Mouse (Mus musculus) ZHBTc4 (cell line): ENCODE data around the gene Slc35f5.

Experiments
- DNase-seq: peaks from one replicate; pipeline ENCODE4 v3.0.0-alpha.2; 2011; ENCODE audit warnings: low read depth, low spot score

Slc35f5 gene

DNA sequence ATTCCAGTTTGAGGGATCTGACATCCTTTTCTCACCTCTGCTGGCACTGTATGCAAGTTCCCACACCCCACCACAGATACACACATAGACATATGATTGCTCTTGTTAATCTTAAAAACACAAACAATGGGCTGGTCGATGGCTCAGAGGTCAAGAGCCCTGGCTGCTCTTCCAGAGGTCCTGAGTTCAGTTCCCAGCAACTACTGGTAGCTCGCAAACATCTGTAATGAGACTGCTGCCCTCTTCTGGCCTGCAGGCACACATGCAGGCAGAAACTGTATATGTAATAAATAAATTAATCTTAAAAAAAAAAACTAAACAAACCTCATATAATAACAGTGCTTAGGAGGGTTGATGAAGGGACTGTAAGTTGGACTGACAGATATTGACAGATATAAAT lies 13.8 kb downstream of the Slc35f5 start:
- peak; percentile 62 for DNase-seq

DNA sequence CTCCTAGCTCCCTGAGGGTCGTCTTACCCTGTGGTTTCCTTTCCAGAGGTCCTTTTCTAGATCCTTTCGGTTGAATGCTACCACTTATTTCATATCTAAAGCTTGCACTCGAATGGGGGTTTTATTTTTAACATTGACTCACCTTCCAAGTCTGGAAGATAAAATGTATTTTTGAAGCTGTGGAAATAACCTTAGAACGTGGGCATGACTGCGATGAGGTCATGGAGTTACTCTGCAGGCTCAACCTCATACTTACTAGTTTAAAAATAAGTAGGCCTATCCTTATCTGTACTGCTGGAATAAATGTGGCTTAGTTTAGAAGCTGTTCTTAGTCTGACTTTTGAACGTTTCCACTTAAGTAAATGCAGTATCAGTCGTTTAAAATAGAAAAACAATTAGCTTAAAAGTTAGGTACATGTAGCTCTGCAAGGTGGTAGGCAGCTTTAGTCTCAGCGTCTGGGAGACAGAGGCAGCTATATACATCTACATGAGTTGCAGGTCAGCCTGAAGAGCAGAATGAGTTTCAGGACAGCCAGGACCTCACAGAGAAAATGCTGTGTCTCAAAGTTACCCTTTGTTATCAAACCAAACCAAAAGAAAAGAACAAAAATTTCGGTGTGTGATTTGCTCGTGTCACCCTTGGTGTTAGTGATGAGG lies 15.2 kb downstream of the Slc35f5 start:
- no peak for DNase-seq

DNA sequence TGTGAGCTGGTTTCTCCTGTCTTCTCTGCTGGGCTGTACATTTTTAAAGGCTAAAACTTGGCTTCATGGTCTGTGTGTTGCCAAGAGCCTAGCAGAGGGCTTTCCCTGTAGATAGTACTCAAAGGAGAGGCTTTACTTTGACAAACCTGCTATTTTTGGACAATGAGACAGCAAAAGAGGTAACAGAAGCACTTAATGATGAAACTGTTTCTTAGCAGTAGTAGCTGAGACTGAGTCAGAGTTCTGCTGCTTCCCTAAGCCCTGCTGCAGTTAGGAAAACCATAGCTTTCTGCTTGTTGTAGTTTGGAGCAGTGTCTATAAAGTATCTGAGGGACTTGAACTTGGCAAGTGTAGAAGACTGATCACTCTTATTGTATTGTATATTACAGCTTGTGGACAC lies 16.6 kb downstream of the Slc35f5 start:
- no peak for DNase-seq

DNA sequence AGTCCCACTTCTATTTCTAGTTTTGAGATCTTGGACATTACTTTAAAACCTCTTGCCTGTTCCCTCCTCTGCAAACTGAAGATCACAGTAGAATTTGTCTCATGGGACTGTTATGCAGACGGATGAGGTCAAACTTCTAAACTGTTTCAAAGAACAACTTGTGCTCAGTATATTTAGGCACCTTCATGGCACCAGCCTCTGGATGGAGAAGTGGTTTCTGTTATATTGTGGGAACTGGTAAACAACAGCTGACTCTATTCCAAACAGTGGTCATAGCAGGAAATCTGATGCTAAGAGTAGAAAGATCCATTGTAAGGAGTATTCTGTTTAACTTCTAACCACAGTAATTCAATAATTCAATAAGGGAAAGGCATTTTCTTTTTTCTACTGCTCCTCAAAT lies 17.7 kb downstream of the Slc35f5 start:
- DNase-seq = no peak

DNA sequence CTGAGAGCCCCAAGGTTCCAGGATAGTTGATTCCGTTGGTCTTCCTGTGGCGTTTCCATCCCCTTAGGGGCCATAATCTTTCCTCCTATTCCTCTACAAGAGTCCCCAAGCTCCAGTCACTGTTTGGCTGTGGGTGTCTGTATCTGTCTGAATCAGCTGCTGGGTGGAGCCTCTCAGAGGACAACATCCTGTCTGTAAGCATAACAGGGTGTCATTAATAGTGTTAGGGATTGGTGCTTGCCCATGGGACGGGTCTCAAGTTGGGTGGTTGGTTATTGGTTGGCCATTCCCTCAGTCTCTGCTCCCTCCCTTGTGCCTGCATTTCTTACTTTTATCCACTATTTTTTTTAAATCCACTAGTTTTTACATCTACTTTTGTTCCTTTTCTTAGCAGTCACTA lies 20.7 kb downstream of the Slc35f5 start:
- DNase-seq = no peak

DNA sequence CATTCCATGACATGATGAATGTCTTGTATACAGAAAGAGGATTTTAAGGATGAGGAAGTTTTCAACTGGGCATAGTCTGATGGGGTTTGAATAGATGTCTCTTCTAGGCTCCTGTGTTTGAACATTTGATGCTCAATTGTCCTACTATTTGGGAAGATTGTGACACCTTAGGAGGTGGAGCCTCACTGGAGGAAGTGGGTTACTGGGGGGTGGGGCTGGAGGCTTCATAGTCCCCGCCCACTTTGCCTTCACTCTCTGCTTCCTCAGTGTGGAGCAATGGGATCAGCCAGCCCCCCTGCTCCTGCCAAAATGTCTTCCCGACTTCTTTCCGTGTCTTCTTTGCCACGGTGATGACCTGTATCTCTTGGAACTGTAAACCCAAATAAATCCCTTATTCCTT lies 43.2 kb downstream of the Slc35f5 start:
- DNase-seq = peak; percentile 33

DNA sequence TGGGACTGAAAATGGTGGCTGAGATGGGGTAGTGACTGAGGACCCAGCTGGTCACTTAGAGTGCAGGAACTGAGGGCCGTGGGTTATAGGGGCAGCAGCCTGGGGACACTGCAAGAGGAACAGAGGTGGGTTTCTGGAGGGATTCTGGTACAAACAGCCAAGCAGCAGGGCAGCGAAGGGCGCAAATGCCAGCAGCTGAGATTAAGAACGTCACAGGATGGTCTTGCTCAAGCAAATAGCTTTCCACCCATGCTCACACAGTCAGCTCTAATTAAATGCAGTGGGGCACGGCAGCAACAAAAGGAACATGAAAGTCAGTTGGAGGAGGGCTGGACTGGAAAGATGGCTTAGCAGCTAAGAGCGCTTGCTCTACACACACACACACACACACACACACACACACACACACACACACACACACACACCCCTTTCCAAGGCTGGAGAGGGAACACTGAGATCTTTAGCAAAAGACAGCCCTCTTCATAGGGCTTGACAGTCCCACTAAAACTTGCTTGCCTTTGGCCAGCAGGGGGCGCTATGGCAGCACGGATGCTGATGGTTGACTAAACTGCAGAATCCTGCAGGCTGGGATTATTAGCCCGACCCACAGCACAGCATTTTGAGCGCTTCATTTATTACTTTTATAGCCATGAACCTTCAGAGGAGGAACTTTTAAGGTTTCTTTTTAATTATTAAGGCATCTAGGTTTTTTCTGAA lies 46.9 kb downstream of the Slc35f5 start:
- peak; percentile 91 for DNase-seq

DNA sequence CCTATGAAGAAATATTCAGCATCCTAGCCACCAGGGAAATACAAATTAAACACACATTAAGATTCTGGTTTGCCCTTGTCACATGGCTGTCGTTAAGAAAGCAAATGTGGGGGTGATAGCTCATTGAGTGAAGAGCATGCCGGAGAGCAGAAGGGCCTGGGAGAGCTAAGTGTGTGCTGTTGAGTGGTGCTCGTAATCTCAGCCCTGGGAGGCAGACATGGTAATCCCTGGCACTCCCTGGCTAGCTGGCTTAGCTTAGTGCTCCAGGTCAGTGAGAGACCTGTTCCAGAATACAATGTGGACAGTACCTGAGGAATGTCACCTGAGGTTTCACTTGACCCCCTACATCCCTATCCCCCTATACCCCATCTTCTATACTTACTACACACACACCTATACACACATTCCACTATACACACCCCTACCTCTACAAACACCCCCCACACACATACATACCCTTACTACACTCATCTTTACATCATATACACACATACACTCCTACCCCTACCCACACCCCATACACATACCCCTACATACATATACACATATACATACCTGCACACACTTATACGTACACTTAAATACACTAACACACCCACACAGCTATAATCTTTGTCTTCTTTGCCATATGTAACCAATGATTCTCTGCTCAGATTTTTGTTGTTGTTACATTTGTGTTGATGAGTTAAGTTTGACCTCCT lies 64.1 kb downstream of the Slc35f5 start:
- DNase-seq = no peak

DNA sequence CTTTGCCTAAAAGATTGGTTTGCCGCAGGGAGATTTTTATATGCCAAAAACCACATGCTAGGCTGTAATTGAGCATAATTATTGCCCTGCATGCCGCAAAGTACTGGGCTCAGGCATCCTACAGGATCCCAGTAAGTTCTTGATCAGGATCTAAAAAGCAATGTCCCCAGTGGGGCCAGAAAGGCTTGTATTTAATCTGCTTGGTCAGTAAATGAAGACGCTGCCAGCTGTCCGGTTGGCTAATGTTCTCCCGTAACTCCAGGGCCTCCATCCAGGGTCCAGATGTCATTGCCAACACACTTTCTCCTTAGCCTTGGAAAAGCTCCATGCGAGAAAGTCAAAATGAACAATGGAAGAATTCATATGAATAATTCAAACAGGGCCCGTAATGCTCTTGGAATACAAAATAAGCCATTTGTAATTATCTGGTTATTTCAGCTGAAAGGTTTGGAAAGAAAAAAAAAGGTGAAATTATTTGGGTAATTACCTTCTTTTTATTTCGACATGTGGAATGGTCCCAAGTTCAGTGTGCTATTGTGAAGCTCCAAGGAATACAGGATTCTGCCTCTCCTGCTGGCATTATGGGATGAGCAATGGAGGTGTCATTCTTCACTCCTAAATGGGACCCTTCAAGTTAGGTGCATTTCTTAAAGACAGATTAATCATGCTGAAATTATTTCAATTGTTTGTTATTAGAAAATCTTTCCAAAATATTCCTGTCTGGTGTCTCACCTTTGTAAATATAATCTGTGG lies 79.3 kb downstream of the Slc35f5 start:
- no peak for DNase-seq

DNA sequence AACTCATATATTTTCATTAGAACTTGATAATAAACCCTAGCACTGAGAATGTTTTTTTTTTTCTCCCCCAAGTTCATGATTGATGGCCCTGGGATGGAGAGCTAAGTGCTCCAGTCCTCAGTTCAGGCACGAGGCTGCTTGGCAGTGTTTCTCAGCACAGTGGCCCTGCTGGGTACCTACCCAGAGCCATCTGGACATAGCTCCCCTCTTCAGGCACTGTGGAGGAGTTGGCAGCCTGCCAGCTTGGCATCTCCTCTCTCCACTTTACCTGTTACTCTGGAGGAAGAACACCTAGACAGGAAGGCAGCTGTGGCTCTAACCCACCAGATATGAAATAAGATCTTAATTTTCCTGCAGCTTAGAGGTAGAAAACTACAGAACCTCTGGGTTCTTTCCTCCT lies 83.2 kb downstream of the Slc35f5 start:
- DNase-seq = no peak
